Mouse (Mus musculus) A20 (cell line): ENCODE results near the gene Foxp1.
A peak's percentile ranks its signal among the peaks of the same experiment; 100 is the strongest.

Experiments used
- DNase-seq: peaks from one replicate; pipeline ENCODE4 v3.0.0-alpha.2; 2011; ENCODE audit warnings: low read depth, low spot score

Gene Foxp1

GRCm38 (mm10) chr6:99359765-99360499 is 162.6 kb downstream of the Foxp1 start:
- DNase-seq, result no peak

- DNase-seq, result peak; percentile 22
These were observed 163.4 kb downstream of the Foxp1 start for GRCm38 (mm10) chr6:99359036-99359698.

GRCm38 (mm10) chr6:99357931-99358330 is 164.6 kb downstream of the Foxp1 start:
- no peak for DNase-seq

- no peak for DNase-seq
These were observed 168.2 kb downstream of the Foxp1 start for GRCm38 (mm10) chr6:99354338-99354737.

GRCm38 (mm10) chr6:99353441-99353840 is 169.1 kb downstream of the Foxp1 start:
- no peak for DNase-seq

- no peak for DNase-seq
These were observed 172.0 kb downstream of the Foxp1 start for GRCm38 (mm10) chr6:99350566-99350965.

- DNase-seq, result no peak
These were observed 172.4 kb downstream of the Foxp1 start for GRCm38 (mm10) chr6:99350156-99350555.

GRCm38 (mm10) chr6:99347836-99348235 is 174.7 kb downstream of the Foxp1 start:
- DNase-seq, result no peak

- DNase-seq, result no peak
These were observed 177.6 kb downstream of the Foxp1 start for GRCm38 (mm10) chr6:99344966-99345365.

- no peak for DNase-seq
These were observed 178.2 kb downstream of the Foxp1 start for GRCm38 (mm10) chr6:99344357-99344756.

- no peak for DNase-seq
These were observed 178.7 kb downstream of the Foxp1 start for GRCm38 (mm10) chr6:99343815-99344214.

- peak; percentile 43 for DNase-seq
These were observed 180.1 kb downstream of the Foxp1 start for GRCm38 (mm10) chr6:99342416-99342815.

- peak; percentile 71 for DNase-seq
These were observed 181.6 kb downstream of the Foxp1 start for GRCm38 (mm10) chr6:99340902-99341301.

GRCm38 (mm10) chr6:99339986-99340721 is 182.4 kb downstream of the Foxp1 start:
- DNase-seq, result peak; percentile 71

GRCm38 (mm10) chr6:99339343-99339620 is 183.2 kb downstream of the Foxp1 start:
- DNase-seq, result peak; percentile 72

- no peak for DNase-seq
These were observed 183.8 kb downstream of the Foxp1 start for GRCm38 (mm10) chr6:99338593-99339342.

- DNase-seq, result peak; percentile 23
These were observed 184.3 kb downstream of the Foxp1 start for GRCm38 (mm10) chr6:99338174-99338573.

- DNase-seq, result no peak
These were observed 184.9 kb downstream of the Foxp1 start for GRCm38 (mm10) chr6:99337575-99337974.

GRCm38 (mm10) chr6:99336191-99336590 is 186.3 kb downstream of the Foxp1 start:
- DNase-seq, result no peak

GRCm38 (mm10) chr6:99335174-99335830 is 187.2 kb downstream of the Foxp1 start:
- no peak for DNase-seq

- peak; percentile 49 for DNase-seq
These were observed 188.3 kb downstream of the Foxp1 start for GRCm38 (mm10) chr6:99334255-99334654.
